Mouse (Mus musculus) CH12.LX (cell line): Measurements from ENCODE around the gene Tpd52l2. TPM values are rescaled to one million over a fixed set of nuclear protein-coding genes. Genes with fewer than 3 reads are reported as not detected.
A peak's percentile ranks its signal among the peaks of the same experiment; 100 is the strongest.

Source experiments
- DNase-seq: peaks from one replicate; pipeline ENCODE4 v3.0.0-alpha.2; 2013; ENCODE audit errors: extremely low read depth
- H3K27ac ChIP-seq: 2 replicates; pipeline ENCODE4 v1.5.1; 2012; ENCODE audit warnings: low read depth, mild to moderate bottlenecking, control low read depth, moderate library complexity; ENCODE audit not compliant: insufficient read depth
- H3K27me3 ChIP-seq: replicated peaks from 2 replicates; pipeline ENCODE3; 2012; ENCODE audit warnings: inconsistent platforms
- H3K36me3 ChIP-seq, 2 experiments: replicated peaks in 1 of 2; 2 replicates each; pipeline versions ENCODE3 to v1.6.1; 2012; ENCODE audit warnings: inconsistent platforms in 1 of 2, low read length in 1 of 2, mild to moderate bottlenecking in 1 of 2, mixed read lengths in 1 of 2, moderate library complexity in 1 of 2; ENCODE audit not compliant: control insufficient read depth in 1 of 2, insufficient read depth in 1 of 2
- H3K4me1 ChIP-seq, 2 experiments: 2 replicates each; pipeline ENCODE4 v1.6.1; 2012; ENCODE audit warnings: inconsistent platforms in 1 of 2, moderate library complexity in 1 of 2; ENCODE audit not compliant: insufficient read depth in 2 of 2, control insufficient read depth in 1 of 2
- H3K4me2 ChIP-seq: 2 replicates; pipeline ENCODE4 v1.6.1; 2012; ENCODE audit warnings: low read depth, mild to moderate bottlenecking, control low read depth; ENCODE audit not compliant: poor library complexity, insufficient read depth, severe bottlenecking
- H3K4me3 ChIP-seq, 3 experiments: fragments of 150-350 bp in 1 of 3; sonication (generic) in 1 of 3; replicated peaks in 1 of 3; 2 replicates each; pipeline versions ENCODE3 to v1.5.1; 2011 to 2012; ENCODE audit warnings: low read depth in 2 of 3, low read length in 2 of 3, mild to moderate bottlenecking in 2 of 3, moderate library complexity in 2 of 3, control low read depth in 1 of 3, improper control_type of control experiment in 1 of 3, inconsistent platforms in 1 of 3, mixed read lengths in 1 of 3; ENCODE audit not compliant: poor library complexity in 1 of 3
- H3K79me2 ChIP-seq: replicated peaks from 2 replicates; pipeline ENCODE4 v1.6.1; 2012; ENCODE audit warnings: mild to moderate bottlenecking, moderate library complexity; ENCODE audit not compliant: control insufficient read depth, poor library complexity, insufficient read depth, severe bottlenecking; ENCODE audit errors: extremely low read depth
- H3K9ac ChIP-seq: 2 replicates; pipeline ENCODE4 v1.6.1; 2012; ENCODE audit warnings: low read depth, mild to moderate bottlenecking, control low read depth, moderate library complexity; ENCODE audit not compliant: insufficient read depth
- H3K9me3 ChIP-seq: replicated peaks from 2 replicates; pipeline ENCODE3; 2012; ENCODE audit warnings: low read length, inconsistent platforms, mixed read lengths
- CHD2 ChIP-seq: IDR thresholded peaks from 2 replicates; pipeline ENCODE4 v1.6.1; 2011; ENCODE audit warnings: low read length, improper control_type of control experiment
- CTCF ChIP-seq, 2 experiments: IDR thresholded peaks in 1 of 2; conservative IDR thresholded peaks in 1 of 2; 2 replicates each; pipeline ENCODE4 v1.5.1; 2011 to 2012; ENCODE audit warnings: low read depth in 2 of 2, low read length in 2 of 2, improper control_type of control experiment in 1 of 2, inconsistent platforms in 1 of 2, mild to moderate bottlenecking in 1 of 2, moderate library complexity in 1 of 2
- ELF1 ChIP-seq: IDR thresholded peaks from 2 replicates; pipeline ENCODE4 v1.6.1; 2014; ENCODE audit warnings: low read depth, mild to moderate bottlenecking, inconsistent platforms, low read length, improper control_type of control experiment
- ETS1 ChIP-seq: conservative IDR thresholded peaks from 2 replicates; pipeline ENCODE4 v1.6.1; 2012; ENCODE audit warnings: low read depth, mild to moderate bottlenecking, inconsistent platforms, low read length, improper control_type of control experiment, moderate library complexity
- GABPA ChIP-seq: IDR thresholded peaks from 2 replicates; pipeline ENCODE4 v1.6.1; 2012; ENCODE audit warnings: low read depth, low read length, improper control_type of control experiment, inconsistent platforms; ENCODE audit not compliant: insufficient replicate concordance
- IRF4 ChIP-seq: IDR thresholded peaks from 2 replicates; pipeline ENCODE4 v1.6.1; 2014; ENCODE audit warnings: low read depth, mild to moderate bottlenecking, inconsistent platforms, low read length, improper control_type of control experiment
- JUN ChIP-seq: IDR thresholded peaks from 2 replicates; pipeline ENCODE4 v1.6.1; 2011; ENCODE audit warnings: low read depth, mild to moderate bottlenecking, low read length, improper control_type of control experiment, moderate library complexity; ENCODE audit not compliant: insufficient read depth
- MAX ChIP-seq: IDR thresholded peaks from 2 replicates; pipeline ENCODE4 v1.6.1; 2011; ENCODE audit warnings: low read length, improper control_type of control experiment
- MAZ ChIP-seq: IDR thresholded peaks from 2 replicates; pipeline ENCODE4 v1.6.1; 2012; ENCODE audit warnings: low read depth, mild to moderate bottlenecking, inconsistent platforms, low read length, improper control_type of control experiment, moderate library complexity
- MEF2A ChIP-seq: IDR thresholded peaks from 2 replicates; pipeline ENCODE4 v1.6.1; 2014; ENCODE audit warnings: low read depth, mild to moderate bottlenecking, inconsistent platforms, low read length, improper control_type of control experiment, borderline replicate concordance
- MXI1 ChIP-seq: IDR thresholded peaks from 2 replicates; pipeline ENCODE4 v1.6.1; 2011; ENCODE audit warnings: mild to moderate bottlenecking, low read depth, low read length, improper control_type of control experiment
- NELFE ChIP-seq: IDR thresholded peaks from 2 replicates; pipeline ENCODE4 v1.6.1; 2011; ENCODE audit warnings: low read depth, low read length, improper control_type of control experiment
- NRF1 ChIP-seq: IDR thresholded peaks from 2 replicates; pipeline ENCODE4 v1.6.1; 2014; ENCODE audit warnings: low read depth, mild to moderate bottlenecking, inconsistent platforms, low read length, improper control_type of control experiment, moderate library complexity
- PAX5 ChIP-seq: IDR thresholded peaks from 2 replicates; pipeline ENCODE4 v1.6.1; 2012; ENCODE audit warnings: low read length, inconsistent platforms, mixed read lengths
- POLR2A ChIP-seq: IDR thresholded peaks from 2 replicates; pipeline ENCODE4 v1.6.1; 2011; ENCODE audit warnings: low read depth, mild to moderate bottlenecking, improper control_type of control experiment, low read length
- POLR2AphosphoS2 ChIP-seq: IDR thresholded peaks from 2 replicates; pipeline ENCODE4 v1.6.1; 2011; ENCODE audit warnings: low read depth, low read length, improper control_type of control experiment
- RCOR1 ChIP-seq: conservative IDR thresholded peaks from 2 replicates; pipeline ENCODE4 v1.6.1; 2012; ENCODE audit warnings: low read depth, mild to moderate bottlenecking, inconsistent platforms, low read length, improper control_type of control experiment
- SIN3A ChIP-seq: IDR thresholded peaks from 2 replicates; pipeline ENCODE4 v1.6.1; 2012; ENCODE audit warnings: low read length, improper control_type of control experiment, inconsistent platforms
- SMC3 ChIP-seq: IDR thresholded peaks from 2 replicates; pipeline ENCODE4 v1.6.1; 2011; ENCODE audit warnings: low read depth, low read length, improper control_type of control experiment
- TBP ChIP-seq: conservative IDR thresholded peaks from 2 replicates; pipeline ENCODE4 v1.6.1; 2011; ENCODE audit warnings: low read depth, low read length, improper control_type of control experiment
- UBTF ChIP-seq: IDR thresholded peaks from 2 replicates; pipeline ENCODE4 v1.6.1; 2012; ENCODE audit warnings: low read depth, mild to moderate bottlenecking, inconsistent platforms, low read length, improper control_type of control experiment, moderate library complexity
- ZMIZ1 ChIP-seq: IDR thresholded peaks from 2 replicates; pipeline ENCODE4 v1.6.1; 2012; ENCODE audit warnings: low read depth, mild to moderate bottlenecking, inconsistent platforms, low read length, improper control_type of control experiment
- dilution Hi-C: fragments of 300-500 bp; cut with MboI; formaldehyde crosslinking; loops from 2 replicates; pipeline ENCODE4 v1.14.3; 2020; ENCODE audit warnings: low sequenced_read_pairs; ENCODE audit not compliant: extremely low pct_unique_long_range_greater_than_20kb, extremely low pct_ligation_motif_present
- in situ Hi-C: fragments of 300-500 bp; cut with MboI; formaldehyde crosslinking; loops from 3 replicates; pipeline ENCODE4 v1.14.3; 2019; ENCODE audit warnings: low sequenced_read_pairs, low pct_ligation_motif_present, low pct_unique_long_range_greater_than_20kb, mixed read lengths
- polyA plus RNA-seq: library from polyadenylated mRNA; unstranded; fragments of >175 nt; gene quantifications from 2 replicates; pipeline ENCODE4 v1.2.1, GENCODE M21; 2012; ENCODE audit warnings: low read depth; ENCODE audit not compliant: insufficient read length
- total RNA-seq, 2 experiments: library from RNA; depleted of rRNA; stranded (reverse); fragments of 300-350 nt in 1 of 2; fragments of >200 nt in 1 of 2; gene quantifications; 2 replicates each; pipeline ENCODE4 v1.2.3; 2012 to 2014

Tpd52l2 gene
- total and polyA plus RNA-seq, 3 experiments, result 80.7 to 126 (median 92.0) TPM

- Histone ChIP-seq H3K27ac (peak overlapping the region; percentile 60; the same call in 1 of the 2 replicates), H3K9ac (peak overlapping the region; percentile 76), H3K4me1 (peaks cover 2 to 43% of the 10 kb centered on the region in 2 experiments; a peak in 3 of 4 replicates), H3K9me3 (peaks cover 7% of the 10 kb centered on the region), H3K4me3 (peak overlapping the region; percentile 53 to 90 (median 81)), H3K36me3 (peaks cover 0 to 2% of the 10 kb centered on the region in 2 experiments), H3K79me2 (no peaks in the 10 kb centered on the region), H3K27me3 (peaks cover 39% of the 10 kb centered on the region), H3K4me2 (peak overlapping the region; percentile 58)
- dilution Hi-C loops, result no loop called here
- no peak for TF ChIP-seq CHD2
- TF ChIP-seq MAX, result no peak
- no peak for TF ChIP-seq RCOR1
- TF ChIP-seq MAZ, result no peak
- 0 out of 2 replicates have a peak, but pooled peaks have one; percentile 34 for TF ChIP-seq ZMIZ1
- TF ChIP-seq JUN, result no peak
- TF ChIP-seq SIN3A, result peak; percentile 34; the same call in 1 of the 2 replicates
- TF ChIP-seq NELFE, result no peak
- TF ChIP-seq SMC3, result no peak
- TF ChIP-seq CTCF (conservative IDR thresholded peaks at IDR 0.05 in 1 of 2, IDR thresholded peaks at IDR 0.05 in 1 of 2; ENCODE audit: low read depth in 2 of 2, low read length in 2 of 2), result peak in 1 of 2 experiments; percentile 28; a peak in 2 of 4 replicates
- no peak for TF ChIP-seq ELF1
- no peak for TF ChIP-seq POLR2AphosphoS2
- no peak for TF ChIP-seq GABPA
- TF ChIP-seq ETS1, result 0 out of 2 replicates have a peak, but pooled peaks have one; percentile 36
- TF ChIP-seq POLR2A, result no peak
- TF ChIP-seq PAX5, result no peak
- TF ChIP-seq TBP, result no peak
- 0 out of 2 replicates have a peak, but pooled peaks have one; percentile 11 for TF ChIP-seq MEF2A
- TF ChIP-seq MXI1, result no peak
- TF ChIP-seq NRF1, result 0 out of 2 replicates have a peak, but pooled peaks have one; percentile 5
- TF ChIP-seq UBTF, result no peak
- TF ChIP-seq IRF4, result peak; percentile 6; the same call in 1 of the 2 replicates
- peak; percentile 34 for DNase-seq
- in situ Hi-C loops, result no loop called here
These were observed 38.4 kb upstream of the Tpd52l2 start for GRCm38 (mm10) chr2:181458411-181459152.
